Mouse (Mus musculus) MEL (cell line): ENCODE data around the gene Mum1.

Source experiments
- CTCF ChIP-seq, 3 experiments: IDR thresholded peaks in 2 of 3; conservative IDR thresholded peaks in 1 of 3; 2 replicates each; pipeline ENCODE4 v1.5.1; 2011 to 2012; ENCODE audit warnings: low read length in 3 of 3, low read depth in 2 of 3, mild to moderate bottlenecking in 2 of 3, improper control_type of control experiment in 1 of 3, inconsistent platforms in 1 of 3, mixed read lengths in 1 of 3, moderate library complexity in 1 of 3; ENCODE audit not compliant: control insufficient read depth in 1 of 3, insufficient read depth in 1 of 3, poor library complexity in 1 of 3, severe bottlenecking in 1 of 3
- EP300 ChIP-seq, 2 experiments: IDR thresholded peaks; 2 replicates each; pipeline ENCODE4 v1.6.1; 2011; ENCODE audit warnings: improper control_type of control experiment in 2 of 2, low read length in 2 of 2, low read depth in 1 of 2, mild to moderate bottlenecking in 1 of 2
- POLR2A ChIP-seq, 2 experiments: IDR thresholded peaks; 2 replicates each; pipeline ENCODE4 v1.6.1; 2011 to 2012; ENCODE audit warnings: low read length in 2 of 2, mild to moderate bottlenecking in 2 of 2, control low read depth in 1 of 2, improper control_type of control experiment in 1 of 2, low read depth in 1 of 2, moderate library complexity in 1 of 2; ENCODE audit not compliant: control insufficient read depth in 1 of 2, insufficient read depth in 1 of 2, poor library complexity in 1 of 2
- SIN3A ChIP-seq: IDR thresholded peaks from 2 replicates; pipeline ENCODE4 v1.6.1; 2012; ENCODE audit warnings: low read length, improper control_type of control experiment, inconsistent platforms
- USF1 ChIP-seq: IDR thresholded peaks from 2 replicates; pipeline ENCODE4 v1.6.1; 2014; ENCODE audit warnings: low read depth, mild to moderate bottlenecking, inconsistent platforms, low read length, improper control_type of control experiment, moderate library complexity
- ZKSCAN1 ChIP-seq: IDR thresholded peaks from 2 replicates; pipeline ENCODE4 v1.6.1; 2012; ENCODE audit warnings: low read depth, mild to moderate bottlenecking, inconsistent platforms, low read length, improper control_type of control experiment, moderate library complexity
- ZMIZ1 ChIP-seq: IDR thresholded peaks from 2 replicates; pipeline ENCODE4 v1.6.1; 2012; ENCODE audit warnings: low read depth, mild to moderate bottlenecking, inconsistent platforms, low read length, improper control_type of control experiment, moderate library complexity

DNA sequence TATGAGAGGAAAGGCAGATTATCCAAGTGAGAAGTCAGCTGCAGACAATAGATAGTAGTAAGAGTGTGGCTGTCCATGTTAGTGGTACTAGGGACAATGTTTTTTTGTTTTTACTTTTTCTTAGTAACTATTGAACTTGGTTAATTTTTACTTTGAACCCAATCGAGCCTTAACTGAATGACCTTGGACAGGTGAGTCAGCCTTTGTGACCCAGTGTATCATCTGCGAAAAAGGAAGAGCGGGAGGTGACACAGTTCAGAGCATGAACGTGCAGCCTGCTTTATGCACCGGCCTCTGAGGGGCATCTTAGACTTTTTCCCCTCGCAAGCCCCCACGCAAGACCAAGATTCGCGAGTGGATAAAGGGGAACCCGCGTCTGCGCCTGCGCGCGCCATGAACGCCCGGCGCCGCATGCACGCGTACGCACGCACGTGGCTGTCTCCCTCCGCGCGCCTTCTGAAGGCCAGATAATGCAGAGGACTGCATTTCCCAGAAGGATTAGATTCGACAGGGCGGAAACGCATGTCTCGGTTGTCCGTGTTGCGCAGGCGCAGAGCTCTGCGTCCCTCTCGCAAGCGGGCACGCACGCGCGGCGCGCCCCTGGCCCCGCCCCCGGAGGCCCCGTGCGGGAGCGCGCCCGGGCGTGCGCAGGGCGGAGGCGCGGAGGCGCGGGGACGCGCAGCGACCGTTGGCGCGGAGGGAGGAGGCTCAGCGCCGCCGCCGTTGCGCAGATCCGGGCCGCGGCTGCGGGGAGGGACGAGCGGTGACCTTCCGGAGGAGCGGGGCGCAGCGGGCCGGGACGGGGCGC lies 38.3 kb downstream of the Mum1 start:
- 0 out of 6 replicates have a peak, but pooled peaks of 1 of the 3 experiments have one; percentile 2 for TF ChIP-seq CTCF (IDR thresholded peaks at IDR 0.05 in 2 of 3, conservative IDR thresholded peaks at IDR 0.05 in 1 of 3; ENCODE audit: control insufficient read depth in 1 of 3, insufficient read depth in 1 of 3, low read depth in 2 of 3, low read length in 3 of 3, poor library complexity in 1 of 3, severe bottlenecking in 1 of 3)
- TF ChIP-seq ZKSCAN1: no peak
- peak; percentile 83 to 84; a peak in 3 of 4 replicates for TF ChIP-seq POLR2A (IDR thresholded peaks at IDR 0.05; ENCODE audit: control insufficient read depth in 1 of 2, insufficient read depth in 1 of 2, low read depth in 1 of 2, low read length in 2 of 2, poor library complexity in 1 of 2)
- peak; percentile 26 to 28; a peak in 2 of 4 replicates for TF ChIP-seq EP300 (IDR thresholded peaks at IDR 0.05; ENCODE audit: low read depth in 1 of 2, low read length in 2 of 2)
- TF ChIP-seq SIN3A: peak; percentile 75
- TF ChIP-seq ZMIZ1: peak; percentile 69; the same call in 1 of the 2 replicates
- TF ChIP-seq USF1: peak; percentile 88
